Mouse (Mus musculus) limb, embryonic 15.5 days (tissue): ENCODE results near the gene Kif1bp. TPM values are rescaled to one million over a fixed set of nuclear protein-coding genes. Genes with fewer than 3 reads are reported as not detected.
"Not testable (repeated sequence)": the region's sequence is repeated elsewhere in the genome, so short reads cannot be mapped to it uniquely, and the experiment has no call there.

Experiments used
- ATAC-seq: fragments of 200-750 bp; cut with Nextera tagmentation; 2 replicates; pipeline ENCODE4 v1.8.0; 2017; ENCODE audit warnings: low read depth, moderate TSS enrichment; ENCODE audit not compliant: insufficient number of reproducible peaks, low FRiP score, low TSS enrichment
- H3K27ac ChIP-seq: fragments of 300-500 bp; sonication (generic); 2 replicates; pipeline ENCODE4 v1.5.1; 2015; ENCODE audit warnings: moderate library complexity, mild to moderate bottlenecking, inconsistent platforms
- H3K27me3 ChIP-seq: fragments of 300-500 bp; sonication (generic); 2 replicates; pipeline ENCODE4 v1.6.1; 2015; ENCODE audit warnings: inconsistent platforms
- H3K36me3 ChIP-seq: fragments of 300-500 bp; sonication (generic); 2 replicates; pipeline ENCODE4 v1.6.1; 2015; ENCODE audit warnings: inconsistent platforms
- H3K4me1 ChIP-seq: fragments of 300-500 bp; sonication (generic); 2 replicates; pipeline ENCODE4 v1.6.1; 2015; ENCODE audit warnings: inconsistent platforms
- H3K4me2 ChIP-seq: fragments of 300-500 bp; sonication (generic); 2 replicates; pipeline ENCODE4 v1.6.1; 2015; ENCODE audit warnings: mild to moderate bottlenecking, inconsistent platforms
- H3K4me3 ChIP-seq: fragments of 300-500 bp; sonication (generic); 2 replicates; pipeline ENCODE4 v1.5.1; 2015; ENCODE audit warnings: mild to moderate bottlenecking, inconsistent platforms
- H3K9ac ChIP-seq: fragments of 300-500 bp; sonication (generic); 2 replicates; pipeline ENCODE4 v1.6.1; 2015; ENCODE audit warnings: inconsistent platforms
- H3K9me3 ChIP-seq: fragments of 300-500 bp; sonication (generic); 2 replicates; pipeline ENCODE4 v1.6.1; 2016; ENCODE audit warnings: inconsistent platforms
- WGBS: fragments of 180-500 bp; shearing (Covaris S2); methylation state at CpG from one replicate; pipeline ENCODE4 v1.1.7; 2015; 5-methylcytosine and 5-hydroxymethylcytosine counted together
- polyA plus RNA-seq: library from polyadenylated mRNA; unstranded; fragments of >200 nt; fragmentation: Nextera tagmentation; extraction: Ambion mirVana; gene quantifications from 2 replicates; pipeline ENCODE4 v1.2.1, GENCODE M21; 2015

Kif1bp gene
- polyA plus RNA-seq, 1 experiment from 2014 or later: 36.9 TPM

GRCm38 (mm10) chr10:62505224-62505983, 72.9 kb downstream of the Kif1bp start:
- peaks cover 16% of the 10 kb centered on the region for H3K27me3 ChIP-seq
- H3K4me2 ChIP-seq: no peak overlapping the region
- H3K36me3 ChIP-seq: no peaks in the 10 kb centered on the region
- no peak overlapping the region for H3K9ac ChIP-seq
- H3K4me3 ChIP-seq: no peak overlapping the region
- no peak for ATAC-seq
- no peak overlapping the region for H3K27ac ChIP-seq
- H3K9me3 ChIP-seq: no peaks in the 10 kb centered on the region
- peaks cover 5% of the 10 kb centered on the region for H3K4me1 ChIP-seq
- 75% methylated on average over 9 of the region's 9 CpGs for WGBS

GRCm38 (mm10) chr10:62503836-62504628, 74.2 kb downstream of the Kif1bp start:
- Histone ChIP-seq H3K36me3 (no peaks in the 10 kb centered on the region), H3K27ac (no peak overlapping the region), H3K4me3 (no peak overlapping the region), H3K4me2 (no peak overlapping the region), H3K4me1 (peaks cover 5% of the 10 kb centered on the region), H3K9me3 (no peaks in the 10 kb centered on the region), H3K27me3 (peaks cover 14% of the 10 kb centered on the region), H3K9ac (no peak overlapping the region)
- no peak for ATAC-seq
- 60% methylated on average over 12 of the region's 12 CpGs for WGBS

DNA sequence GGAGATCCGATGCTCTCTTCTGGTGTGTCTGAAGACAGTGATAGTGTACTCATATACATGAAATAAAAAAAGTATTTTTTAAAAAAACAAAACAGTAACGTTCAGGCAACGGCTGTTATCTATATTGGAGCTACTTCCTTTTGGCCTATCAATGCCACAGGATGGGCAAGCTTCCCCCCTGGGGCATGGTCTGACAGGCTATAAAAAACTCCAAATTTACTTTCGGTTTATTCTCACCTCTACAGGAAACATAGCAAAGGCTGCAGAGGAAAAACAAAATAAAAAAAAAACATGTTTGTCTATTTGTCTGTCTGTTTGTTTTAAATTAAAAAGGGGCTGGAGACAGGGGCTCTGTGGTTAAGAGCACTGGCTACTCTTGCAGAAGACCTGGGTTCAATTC, 74.9 kb downstream of the Kif1bp start:
- H3K4me3 ChIP-seq: no peak overlapping the region
- H3K27ac ChIP-seq: no peak overlapping the region
- WGBS: 76% methylated on average over 4 of the region's 4 CpGs
- H3K4me1 ChIP-seq: peaks cover 2% of the 10 kb centered on the region
- ATAC-seq: no peak
- no peaks in the 10 kb centered on the region for H3K9me3 ChIP-seq
- no peaks in the 10 kb centered on the region for H3K36me3 ChIP-seq
- H3K4me2 ChIP-seq: no peak overlapping the region
- no peak overlapping the region for H3K9ac ChIP-seq
- peaks cover 11% of the 10 kb centered on the region for H3K27me3 ChIP-seq

- H3K27ac ChIP-seq: no peak overlapping the region
- peaks cover 9% of the 10 kb centered on the region for H3K27me3 ChIP-seq
- H3K9me3 ChIP-seq: no peaks in the 10 kb centered on the region
- no peaks in the 10 kb centered on the region for H3K36me3 ChIP-seq
- no peaks in the 10 kb centered on the region for H3K4me1 ChIP-seq
- H3K4me3 ChIP-seq: no peak overlapping the region
- no peak overlapping the region for H3K4me2 ChIP-seq
- WGBS: 77% methylated on average over 7 of the region's 7 CpGs
- ATAC-seq: no peak
- H3K9ac ChIP-seq: no peak overlapping the region
Measured at GRCm38 (mm10) chr10:62501951-62502350, 76.3 kb downstream of the Kif1bp start.

DNA sequence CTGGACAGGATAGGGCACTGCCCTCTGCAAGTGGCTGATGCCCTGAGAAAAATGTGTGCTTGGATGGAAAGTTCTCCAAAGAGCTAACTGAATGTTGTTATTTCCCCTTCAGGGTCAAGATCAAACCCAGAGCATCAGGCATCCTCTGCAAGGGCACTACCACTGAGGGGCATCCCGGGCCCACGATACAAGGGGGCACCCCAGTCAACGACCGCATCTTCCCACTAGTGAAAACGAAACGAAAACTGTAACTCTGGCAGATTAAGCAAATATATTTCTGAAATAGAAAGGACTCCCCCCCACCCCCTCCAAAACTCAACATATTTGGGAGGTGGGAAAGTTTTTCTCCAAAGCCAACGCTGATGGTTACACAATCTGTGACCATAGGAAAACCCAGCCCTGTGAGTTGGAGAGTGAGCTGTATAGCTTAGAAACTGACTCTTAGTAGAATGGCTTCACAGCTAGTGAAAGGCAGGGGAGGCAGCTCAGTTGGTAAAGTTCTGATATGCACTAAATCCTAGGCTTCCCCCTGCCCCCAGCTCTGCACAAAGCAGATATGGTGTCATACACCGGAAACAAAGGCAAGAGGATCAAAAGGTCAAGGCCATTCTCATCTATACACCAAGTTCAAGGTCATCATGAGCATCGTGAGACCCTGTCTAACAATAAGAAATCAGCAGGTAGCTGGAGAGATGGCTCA, 77.2 kb downstream of the Kif1bp start:
- 0 out of 2 replicates have a peak, but pooled peaks cover 6% of the 10 kb centered on the region for H3K27me3 ChIP-seq
- no peak overlapping the region for H3K27ac ChIP-seq
- H3K9me3 ChIP-seq: no peaks in the 10 kb centered on the region
- H3K9ac ChIP-seq: no peak overlapping the region
- WGBS: 86% methylated on average over 9 of the region's 9 CpGs
- no peaks in the 10 kb centered on the region for H3K4me1 ChIP-seq
- H3K4me2 ChIP-seq: no peak overlapping the region
- H3K36me3 ChIP-seq: no peaks in the 10 kb centered on the region
- ATAC-seq: no peak
- H3K4me3 ChIP-seq: no peak overlapping the region

DNA sequence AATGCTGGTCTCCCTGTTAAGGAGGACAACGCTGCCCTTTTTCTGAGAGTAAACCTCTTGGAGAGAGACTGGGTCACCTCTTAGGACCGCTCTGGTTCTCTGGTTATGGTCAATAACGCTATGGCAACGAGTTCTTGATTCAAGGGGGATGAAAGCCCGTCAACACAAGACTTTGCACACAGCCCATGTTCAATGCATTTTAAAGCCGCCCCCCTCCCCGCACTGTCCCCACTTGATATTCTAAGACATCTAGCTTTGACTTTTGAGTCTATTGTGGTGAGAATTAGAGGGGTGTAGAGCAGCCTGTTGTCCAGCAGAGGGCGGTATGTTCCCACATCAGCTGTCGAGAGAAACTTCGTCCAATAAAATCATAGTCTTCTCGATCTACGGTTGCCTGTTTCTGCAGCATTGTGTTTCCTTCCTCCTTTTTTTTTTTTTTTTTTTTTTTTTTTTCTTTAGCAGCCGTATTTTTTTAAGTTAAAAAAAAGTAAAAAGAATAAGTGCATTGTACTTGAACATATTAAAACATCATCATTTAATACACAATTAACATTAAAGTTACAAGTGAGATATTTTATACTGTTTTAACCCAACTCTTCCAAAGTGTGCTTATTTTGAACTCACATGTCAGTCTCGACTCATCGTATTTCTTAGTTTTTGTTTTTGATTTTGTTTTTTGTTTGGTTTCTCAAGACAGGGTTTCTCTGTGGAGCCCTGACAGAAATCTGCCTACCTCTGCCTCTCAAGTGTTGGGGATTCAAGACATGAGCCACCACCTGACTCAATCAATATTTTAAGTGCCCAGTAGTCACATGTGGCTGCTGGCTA, 78.0 kb downstream of the Kif1bp start:
- Histone ChIP-seq H3K4me1 (no peaks in the 10 kb centered on the region), H3K4me3 (no peak overlapping the region), H3K9ac (no peak overlapping the region), H3K27me3 (0 out of 2 replicates have a peak, but pooled peaks cover 3% of the 10 kb centered on the region), H3K27ac (no peak overlapping the region), H3K9me3 (no peaks in the 10 kb centered on the region), H3K4me2 (no peak overlapping the region), H3K36me3 (no peaks in the 10 kb centered on the region)
- WGBS: 25% methylated on average over 15 of the region's 15 CpGs
- no peak for ATAC-seq

GRCm38 (mm10) chr10:62491681-62492080, 86.6 kb downstream of the Kif1bp start:
- not testable (repeated sequence) for H3K9me3 ChIP-seq, H3K36me3 ChIP-seq, H3K4me3 ChIP-seq, H3K9ac ChIP-seq, H3K27ac ChIP-seq, H3K27me3 ChIP-seq, ATAC-seq, H3K4me2 ChIP-seq, H3K4me1 ChIP-seq
- 74% methylated on average over 3 of the region's 3 CpGs for WGBS

Other genes starting within 250 kb of the Kif1bp start
- 48.8 and 48.9 TPM in 2 replicates for gene Hk1, start 198.5 kb downstream of the Kif1bp start, polyA plus RNA-seq
- gene Hkdc1, start 156.0 kb downstream of the Kif1bp start, polyA plus RNA-seq: 2.4 and 3.2 TPM in 2 replicates
- gene 4930507D05Rik, start 129.0 kb downstream of the Kif1bp start, polyA plus RNA-seq: 0.35 and 0.37 TPM in 2 replicates
- 22.6 and 22.8 TPM in 2 replicates for gene Supv3l1, start 128.7 kb downstream of the Kif1bp start, polyA plus RNA-seq
- gene Vps26a, start 91.7 kb downstream of the Kif1bp start, polyA plus RNA-seq: 75.1 and 76.1 TPM in 2 replicates
- 50.5 and 56.2 TPM in 2 replicates for gene Srgn, start 51.0 kb downstream of the Kif1bp start, polyA plus RNA-seq
- gene Ddx21, start 23.8 kb upstream of the Kif1bp start, polyA plus RNA-seq: 17.4 and 18.3 TPM in 2 replicates
- 147 and 157 TPM in 2 replicates for gene Ddx50, start 72.8 kb upstream of the Kif1bp start, polyA plus RNA-seq
- gene Stox1, start 147.7 kb upstream of the Kif1bp start, polyA plus RNA-seq: 1.1 and 1.4 TPM in 2 replicates
- 102 and 106 TPM in 2 replicates for gene Ccar1, start 213.8 kb upstream of the Kif1bp start, polyA plus RNA-seq